Mouse (Mus musculus) thymus, postnatal 36 days (tissue): ENCODE measurements around the gene Zan.

ENCODE experiments used
- DNase-seq, 2 experiments: peaks; one replicate each; pipeline ENCODE4 v3.0.0; 2022; ENCODE audit warnings: mixed read lengths in 2 of 2

Gene Zan

DNA sequence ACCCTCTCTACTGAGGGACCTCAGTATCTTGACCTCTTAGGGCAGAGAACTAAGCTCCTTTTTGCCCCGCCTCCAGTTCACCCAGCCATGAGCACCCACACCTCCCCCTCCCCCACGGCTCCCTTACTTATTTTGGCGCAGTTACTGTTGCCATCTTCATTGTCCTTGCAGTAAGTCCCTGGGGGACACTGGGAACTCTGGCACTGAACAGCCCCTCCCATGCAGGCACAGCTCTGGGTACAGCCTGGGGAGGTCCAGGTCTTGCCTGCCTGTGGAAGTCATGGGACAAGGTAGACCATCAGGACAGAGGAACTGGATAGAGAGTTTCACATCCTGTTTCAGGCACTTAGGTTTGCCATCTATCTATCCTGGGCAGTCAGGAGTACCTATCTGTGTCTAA, 66.8 kb downstream of the Zan start:
- no peak for DNase-seq

DNA sequence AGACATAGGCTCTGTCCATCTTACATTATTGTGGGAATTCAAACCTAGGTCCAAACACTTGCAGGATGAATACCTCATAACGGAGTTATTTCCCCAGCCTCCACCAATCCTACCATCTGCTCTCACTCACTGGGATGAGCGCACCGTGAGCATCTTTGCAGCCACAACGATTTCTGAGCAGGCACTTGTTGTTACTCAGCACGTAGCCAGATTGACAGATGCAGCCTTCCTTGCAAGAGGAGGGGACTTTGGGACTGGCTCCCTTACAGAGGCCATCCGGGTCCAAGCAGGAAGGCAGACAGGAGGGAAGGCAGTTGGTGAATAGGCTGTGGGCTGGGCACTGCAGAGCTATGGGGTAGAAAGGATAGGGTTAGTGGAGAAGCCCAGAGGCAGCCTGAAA, 67.4 kb downstream of the Zan start:
- DNase-seq = no peak

DNA sequence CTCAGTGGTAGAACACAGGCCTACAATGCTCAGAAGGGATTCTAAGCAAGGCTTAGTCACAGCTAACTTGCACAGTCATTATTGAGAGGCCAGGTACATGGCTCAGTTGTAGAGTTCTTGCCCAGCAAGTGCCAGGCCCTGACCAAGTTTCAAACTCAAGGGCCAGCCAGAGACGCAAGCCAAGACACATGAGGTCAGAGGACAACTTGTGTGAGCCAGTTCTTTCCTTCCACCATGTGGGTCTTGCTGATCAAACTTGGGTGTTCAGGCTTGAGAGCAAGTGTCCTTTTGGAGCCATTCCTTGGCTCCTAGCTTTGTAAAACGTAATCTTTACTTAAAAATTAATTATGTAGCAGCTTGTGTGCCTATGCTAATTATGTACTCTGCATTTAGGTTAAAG, 72.8 kb downstream of the Zan start:
- DNase-seq = no peak

DNA sequence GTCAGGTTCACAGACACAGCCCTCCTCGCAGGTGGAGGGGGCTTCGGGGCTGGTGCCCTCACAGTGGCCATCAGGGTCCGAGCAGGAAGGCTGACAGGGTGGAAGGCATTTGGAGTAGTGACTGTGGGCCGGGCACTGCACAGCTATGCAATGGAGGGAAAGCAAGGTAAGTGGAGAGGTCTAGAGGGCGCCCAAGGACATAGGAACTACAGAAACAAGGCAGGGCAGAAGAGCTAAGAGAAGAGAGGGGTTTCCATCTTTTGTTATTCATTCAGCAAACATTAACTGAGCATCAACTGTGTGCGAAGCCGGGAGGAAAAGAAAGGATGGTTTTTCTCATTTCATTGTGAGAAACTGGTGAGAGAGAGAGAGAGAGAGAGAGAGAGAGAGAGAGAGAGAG, 82.4 kb downstream of the Zan start:
- DNase-seq = no peak

DNA sequence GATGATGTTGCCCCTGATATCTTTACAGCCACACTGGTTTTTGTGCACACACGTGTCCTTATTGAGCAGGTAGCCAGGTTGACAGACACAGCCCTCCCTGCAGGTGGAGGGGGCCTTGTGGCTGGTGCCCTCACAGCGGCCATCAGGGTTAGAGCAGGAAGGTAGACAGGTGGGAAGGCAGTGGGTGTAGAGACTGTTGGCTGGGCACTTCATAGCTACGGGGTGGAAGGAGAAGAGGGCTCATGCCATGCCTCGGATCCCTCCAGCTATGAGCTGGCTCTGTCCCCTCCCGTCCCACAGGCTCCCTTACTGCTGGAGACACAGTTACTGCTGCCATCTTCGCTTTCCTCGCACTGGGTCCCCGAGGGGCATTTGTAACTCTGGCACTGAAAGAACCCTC, 85.2 kb downstream of the Zan start:
- no peak for DNase-seq

DNA sequence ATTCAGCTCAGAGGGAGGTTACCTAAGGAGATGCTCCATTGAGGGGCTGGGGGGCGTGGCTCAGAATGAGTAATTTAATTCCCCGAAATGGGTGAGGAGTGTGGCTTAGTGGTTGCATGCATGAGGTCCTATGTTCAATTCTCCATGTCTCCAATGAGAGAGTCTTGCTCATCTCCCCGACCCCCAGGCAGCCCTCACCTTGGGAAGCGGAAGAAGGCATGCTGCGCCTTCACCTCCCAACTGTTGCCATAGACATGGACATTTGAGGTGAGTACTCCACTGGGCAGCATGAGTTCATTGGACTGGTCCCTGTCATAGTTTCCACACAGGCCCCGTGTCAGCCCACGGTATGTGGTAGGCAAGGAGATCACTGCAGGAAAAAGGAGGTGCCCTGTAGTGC, 90.2 kb downstream of the Zan start:
- DNase-seq = no peak

DNA sequence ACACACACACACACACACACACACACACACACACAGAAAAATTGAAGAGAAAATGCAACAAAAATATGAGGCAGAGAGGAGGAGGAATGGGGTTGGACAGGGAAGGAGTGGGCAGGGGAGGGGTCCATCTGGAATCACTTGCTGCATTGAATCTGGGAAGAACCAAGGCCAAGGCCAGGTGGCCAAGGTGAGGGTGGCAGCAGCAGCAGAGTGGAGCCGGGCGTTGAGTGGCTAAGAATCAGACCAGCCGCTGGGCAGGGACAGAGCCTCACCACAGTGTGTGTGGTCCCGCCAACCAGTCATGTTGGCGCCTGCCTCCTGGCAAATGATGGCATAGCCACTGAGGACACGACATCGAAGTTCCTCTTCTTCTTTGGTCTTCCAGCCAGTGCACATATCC, 93.4 kb downstream of the Zan start:
- DNase-seq = no peak

DNA sequence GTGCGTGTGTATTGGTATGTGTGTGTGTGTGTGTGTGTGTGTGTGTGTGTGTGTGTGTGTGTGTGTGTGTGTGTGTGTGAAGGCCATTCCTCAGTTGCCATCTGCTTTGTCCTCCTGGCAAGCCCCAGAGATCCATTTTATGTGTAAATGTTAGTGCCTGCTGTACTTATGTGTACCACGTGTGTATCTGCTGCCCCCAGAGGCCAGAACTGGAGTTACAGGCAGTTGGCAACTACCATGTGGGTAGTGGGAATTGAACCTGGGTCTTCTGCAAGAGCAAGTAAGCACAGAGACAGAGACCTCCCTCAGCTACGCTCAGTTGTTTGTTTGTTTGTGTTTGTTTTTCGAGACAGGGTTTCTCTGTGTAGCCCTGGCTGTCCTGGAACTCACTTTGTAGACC, 95.7 kb downstream of the Zan start:
- DNase-seq = peak; percentile 54 to 66

DNA sequence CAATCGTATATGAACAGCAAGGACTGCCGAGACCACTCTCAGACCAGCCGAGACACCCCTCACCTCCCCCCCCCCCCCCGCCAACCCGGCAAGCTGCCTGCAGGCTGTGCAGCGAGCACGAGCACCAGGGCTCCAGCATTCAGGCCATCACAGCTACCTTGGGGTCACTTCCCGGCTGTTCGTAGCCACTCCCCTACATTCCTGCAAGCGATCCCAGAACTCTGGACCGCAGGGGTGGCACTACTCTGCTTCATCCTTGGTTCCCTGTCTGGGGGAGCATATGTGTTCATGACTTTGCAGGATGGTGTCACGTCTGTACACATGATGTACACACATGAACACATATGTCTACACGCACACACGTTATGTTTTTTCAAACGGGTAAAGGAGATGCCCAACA, 99.3 kb downstream of the Zan start:
- no peak for DNase-seq

DNA sequence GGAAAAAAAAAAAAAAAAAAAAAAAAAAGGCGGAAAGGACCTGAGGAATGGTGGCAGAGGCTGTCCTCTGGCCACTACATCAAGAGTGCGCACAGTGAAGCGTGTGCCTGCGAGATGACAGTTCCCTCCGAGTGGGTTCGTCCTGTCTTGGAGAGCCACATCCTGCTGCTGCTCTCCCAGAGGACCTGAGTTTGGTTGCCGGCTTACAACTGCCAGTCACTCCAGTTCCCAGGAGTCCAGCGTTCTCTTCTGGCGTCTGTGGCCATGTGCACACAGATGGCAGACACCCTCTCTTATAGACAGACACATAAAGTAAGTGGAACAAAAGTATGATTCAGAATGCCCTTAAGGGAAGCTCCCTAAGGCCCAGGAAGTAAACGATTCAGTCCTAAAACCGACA, 99.7 kb downstream of the Zan start:
- DNase-seq = no peak

DNA sequence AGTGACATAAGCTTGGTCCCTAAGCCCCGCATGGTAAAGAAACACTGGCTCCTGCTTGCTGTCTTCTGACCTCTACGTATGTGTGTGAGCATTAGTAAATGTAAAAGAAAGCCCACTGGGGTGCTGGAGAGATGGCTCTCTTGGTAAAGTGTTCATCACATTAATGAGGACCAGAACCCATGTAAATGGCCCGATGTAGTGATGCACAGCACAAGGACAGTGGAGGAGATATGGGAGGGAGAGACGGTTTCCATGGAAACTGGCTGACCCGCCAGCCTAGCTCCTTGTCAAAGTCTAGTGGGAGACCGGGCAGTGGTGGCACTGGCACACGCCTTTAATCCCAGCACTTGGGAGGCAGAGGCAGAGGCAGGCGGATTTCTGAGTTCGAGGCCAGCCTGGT, 100.1 kb downstream of the Zan start:
- DNase-seq = no peak

DNA sequence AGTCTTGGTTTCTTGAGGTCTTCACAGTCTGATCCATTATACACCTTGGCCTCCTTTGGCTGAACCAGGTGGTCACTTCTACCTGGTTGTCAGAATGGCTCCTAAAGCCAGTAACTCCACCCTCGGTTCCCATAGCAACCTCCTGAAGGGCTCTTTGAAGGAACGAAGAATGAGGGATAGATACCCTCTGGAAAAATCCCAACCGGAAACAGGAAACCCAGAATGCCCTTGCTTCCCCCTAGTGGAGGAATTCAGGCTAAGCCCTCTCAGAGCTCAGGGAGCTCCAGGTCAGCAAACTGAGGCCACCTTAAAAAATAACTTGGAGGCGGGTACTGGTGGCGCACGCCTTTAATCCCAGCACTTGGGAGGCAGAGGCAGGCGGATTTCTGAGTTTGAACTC, 100.7 kb downstream of the Zan start:
- DNase-seq = no peak

DNA sequence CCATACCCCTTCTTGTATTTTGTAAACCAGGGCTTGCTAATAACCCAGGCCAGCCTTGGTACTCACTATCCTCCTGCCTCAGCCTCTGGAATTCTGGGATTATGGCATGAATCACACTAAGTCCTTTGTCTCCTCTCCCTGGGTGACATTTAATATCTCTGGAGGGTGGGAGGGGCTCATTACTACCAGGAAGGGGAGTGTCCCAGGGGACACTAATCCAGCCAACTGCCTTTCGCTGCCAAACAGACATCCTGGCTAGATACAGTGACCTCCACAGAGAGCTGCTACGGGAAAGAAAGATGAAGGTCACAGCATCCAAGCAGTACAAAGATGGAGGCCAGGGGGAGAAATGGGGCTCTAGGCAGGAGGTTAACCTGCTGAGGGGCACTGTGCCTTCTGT, 101.2 kb downstream of the Zan start:
- DNase-seq = no peak

DNA sequence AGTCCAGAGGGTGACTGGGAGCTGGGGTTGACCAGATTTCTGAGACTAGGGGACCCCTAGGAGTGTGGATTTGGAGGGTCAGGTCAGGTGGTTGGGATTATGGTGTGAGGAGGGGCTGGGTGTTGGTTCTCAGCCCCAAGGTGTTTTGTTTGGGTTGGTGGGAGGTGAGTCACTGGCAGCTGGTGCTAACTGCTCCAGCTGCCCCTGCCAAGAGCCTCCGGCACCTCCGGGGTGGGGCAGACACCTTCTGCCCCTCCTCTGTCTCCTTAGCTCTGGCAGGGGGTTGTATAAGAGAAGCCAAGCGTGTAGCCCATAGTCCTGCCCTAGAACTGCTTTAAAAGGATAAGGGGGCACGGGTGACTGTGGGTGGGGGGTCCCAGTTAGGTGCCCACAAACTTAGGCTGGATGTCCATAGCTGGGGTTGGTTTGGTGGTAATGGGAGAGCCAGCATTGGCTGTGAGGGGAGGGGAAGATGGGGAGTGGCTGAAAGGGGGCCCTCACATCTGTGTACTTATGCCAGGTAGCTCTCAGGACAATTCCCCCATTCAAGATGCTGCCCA, 102.3 kb downstream of the Zan start:
- DNase-seq = no peak

DNA sequence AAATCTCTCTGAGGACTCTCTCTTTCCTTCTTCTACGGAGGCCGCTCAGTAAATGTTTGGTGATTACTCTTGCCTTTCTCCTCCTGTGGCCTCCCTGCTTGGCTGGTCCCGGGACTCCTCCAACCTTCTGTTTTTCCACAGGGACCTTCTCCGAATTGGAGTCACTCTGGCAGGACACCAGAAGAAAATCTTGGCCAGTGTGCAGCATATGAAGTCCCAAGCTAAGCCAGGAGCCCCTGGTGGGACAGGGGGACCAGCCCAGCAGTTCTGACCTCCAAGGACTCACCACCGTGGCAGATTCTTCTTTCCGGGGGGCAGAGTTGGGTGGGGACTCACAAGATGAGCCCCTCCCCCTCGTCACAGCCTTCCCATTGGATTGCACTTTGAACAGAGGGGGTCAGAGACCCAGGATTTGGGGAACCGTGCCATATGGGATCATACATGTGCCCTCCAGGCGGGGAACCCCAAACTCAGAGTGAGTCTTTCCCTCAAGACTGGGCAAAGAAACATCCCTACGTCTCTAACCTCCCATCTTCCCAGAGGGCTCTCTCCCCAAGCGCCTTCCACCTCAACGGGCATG, 103.4 kb downstream of the Zan start:
- DNase-seq = no peak

DNA sequence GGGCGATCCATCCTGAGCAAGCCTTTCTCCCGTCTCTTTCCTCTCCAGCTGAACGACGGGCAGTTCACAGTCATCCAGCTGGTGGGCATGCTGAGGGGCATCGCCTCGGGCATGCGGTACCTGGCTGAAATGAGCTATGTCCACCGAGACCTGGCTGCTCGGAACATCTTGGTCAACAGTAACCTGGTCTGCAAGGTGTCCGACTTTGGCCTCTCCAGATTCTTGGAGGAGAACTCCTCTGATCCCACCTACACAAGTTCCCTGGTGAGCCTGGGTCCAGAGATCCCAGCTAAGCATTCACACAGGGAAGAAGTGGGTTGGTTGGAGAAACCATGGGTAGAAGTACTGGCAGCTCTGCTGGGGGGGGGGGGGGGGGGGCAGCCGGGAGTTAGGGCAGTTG, 107.2 kb downstream of the Zan start:
- no peak for DNase-seq

DNA sequence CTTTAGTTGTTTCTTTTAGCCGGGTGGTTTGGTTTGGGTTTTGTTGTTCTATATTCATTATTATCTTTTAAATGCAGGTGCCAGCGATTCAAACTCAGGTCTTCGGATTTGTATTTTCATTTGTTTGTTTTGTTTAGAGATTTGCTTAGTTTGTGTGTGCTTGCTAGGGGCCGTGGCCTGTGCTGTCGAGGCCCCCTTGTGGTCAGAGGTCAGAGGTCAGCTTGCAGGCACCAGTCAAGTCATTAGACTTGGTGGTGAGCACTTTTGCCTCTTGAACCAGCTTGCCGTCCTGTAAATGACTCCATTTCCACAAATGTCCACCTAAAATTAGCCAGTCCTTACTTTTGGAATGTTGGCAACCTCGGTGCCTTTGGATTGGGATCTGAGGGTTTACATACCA, 118.5 kb downstream of the Zan start:
- DNase-seq = no peak

DNA sequence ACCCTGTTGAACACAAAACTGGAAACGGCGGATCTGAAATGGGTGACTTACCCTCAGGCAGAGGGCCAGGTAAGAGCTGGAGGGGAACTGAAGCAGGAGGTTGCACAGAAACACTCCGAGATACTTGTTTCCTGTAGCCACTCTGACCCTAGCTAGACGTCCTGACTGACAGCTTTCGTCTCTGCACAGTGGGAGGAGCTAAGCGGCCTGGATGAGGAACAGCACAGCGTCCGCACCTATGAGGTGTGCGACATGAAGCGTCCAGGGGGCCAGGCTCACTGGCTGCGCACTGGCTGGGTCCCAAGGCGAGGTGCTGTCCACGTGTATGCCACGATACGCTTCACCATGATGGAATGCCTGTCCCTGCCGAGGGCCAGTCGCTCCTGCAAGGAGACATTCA, 122.8 kb downstream of the Zan start:
- DNase-seq = no peak

DNA sequence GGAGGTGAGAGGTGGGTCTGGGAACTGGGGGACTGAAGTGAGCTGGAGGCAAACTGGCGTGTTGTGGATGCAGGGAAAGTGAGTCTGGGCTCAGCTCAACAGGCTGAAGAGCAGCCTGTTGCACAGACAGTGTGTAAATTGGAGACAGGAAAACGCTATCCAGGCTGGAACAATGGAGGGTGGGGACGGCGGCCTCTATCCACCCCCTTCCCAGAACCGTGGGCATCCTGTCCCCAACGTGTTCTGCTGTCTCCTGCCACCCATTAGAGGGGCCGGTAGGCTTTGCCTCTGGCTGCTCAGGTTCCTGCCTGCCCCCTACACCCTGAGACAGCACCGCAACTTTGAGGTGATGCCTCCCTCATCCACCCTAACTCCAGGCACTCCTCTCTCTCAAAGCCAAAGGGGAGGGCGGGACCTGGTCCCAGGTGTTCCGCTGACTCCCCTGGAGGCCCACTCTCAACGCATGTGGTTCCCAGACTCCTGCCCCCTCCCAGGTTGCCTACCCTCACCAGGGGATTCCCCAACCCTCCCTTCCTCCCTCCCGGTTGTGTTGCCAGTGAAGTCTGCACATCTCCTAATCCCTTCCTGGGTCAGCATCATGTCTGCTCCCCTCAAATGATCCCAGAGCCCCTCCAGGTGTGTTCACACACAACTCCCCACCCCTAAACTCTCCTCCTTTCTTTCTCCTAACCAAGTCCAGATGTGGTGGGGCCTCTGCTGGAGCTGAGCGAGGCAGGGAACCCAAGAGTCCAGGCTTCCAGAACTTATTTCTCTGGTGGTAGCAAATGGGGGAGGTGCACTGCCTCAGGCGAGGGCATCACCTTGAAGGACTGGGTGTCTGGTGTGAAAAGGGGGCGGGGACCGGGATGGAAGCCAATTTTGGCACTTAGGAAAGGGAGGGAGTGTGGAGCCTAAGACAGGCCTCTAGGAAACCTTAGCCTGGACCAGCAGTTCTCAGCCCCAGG, 124.6 kb downstream of the Zan start:
- no peak for DNase-seq

DNA sequence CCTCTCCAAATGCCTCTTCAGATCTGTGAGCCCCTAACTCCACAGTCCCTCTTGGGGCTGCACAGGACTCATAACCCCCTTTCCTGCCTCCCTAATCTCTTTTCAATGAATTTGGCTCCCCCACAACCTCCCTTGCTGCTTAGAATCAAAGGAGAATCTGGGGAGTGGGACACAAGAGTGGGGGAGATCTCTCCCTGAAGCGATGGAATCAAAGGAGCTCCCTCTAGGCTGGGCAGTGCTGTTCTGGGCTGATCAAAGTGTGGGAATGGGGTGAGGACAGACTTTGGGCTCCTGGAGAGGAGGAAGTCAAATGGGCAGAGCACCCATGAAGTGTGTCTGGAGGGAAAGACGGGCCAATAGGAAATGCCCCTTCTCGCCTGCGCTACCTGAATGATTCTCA, 125.5 kb downstream of the Zan start:
- DNase-seq = no peak

DNA sequence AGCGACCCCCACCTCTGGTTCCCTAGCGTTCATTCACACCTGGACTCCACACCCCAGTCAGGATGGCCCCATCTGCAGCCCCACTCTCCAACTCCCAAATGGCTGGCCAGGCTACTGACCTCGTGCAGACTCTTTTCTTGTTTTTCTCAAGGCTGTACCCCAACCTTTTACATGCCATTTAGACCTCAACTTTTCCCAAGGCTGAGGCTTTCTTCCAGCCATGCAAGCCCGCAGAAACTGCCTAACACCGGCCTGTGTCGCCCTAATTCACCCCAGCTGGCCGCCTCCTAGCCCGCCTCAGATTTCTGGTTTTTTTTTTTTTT, 125.8 kb downstream of the Zan start:
- no peak for DNase-seq

DNA sequence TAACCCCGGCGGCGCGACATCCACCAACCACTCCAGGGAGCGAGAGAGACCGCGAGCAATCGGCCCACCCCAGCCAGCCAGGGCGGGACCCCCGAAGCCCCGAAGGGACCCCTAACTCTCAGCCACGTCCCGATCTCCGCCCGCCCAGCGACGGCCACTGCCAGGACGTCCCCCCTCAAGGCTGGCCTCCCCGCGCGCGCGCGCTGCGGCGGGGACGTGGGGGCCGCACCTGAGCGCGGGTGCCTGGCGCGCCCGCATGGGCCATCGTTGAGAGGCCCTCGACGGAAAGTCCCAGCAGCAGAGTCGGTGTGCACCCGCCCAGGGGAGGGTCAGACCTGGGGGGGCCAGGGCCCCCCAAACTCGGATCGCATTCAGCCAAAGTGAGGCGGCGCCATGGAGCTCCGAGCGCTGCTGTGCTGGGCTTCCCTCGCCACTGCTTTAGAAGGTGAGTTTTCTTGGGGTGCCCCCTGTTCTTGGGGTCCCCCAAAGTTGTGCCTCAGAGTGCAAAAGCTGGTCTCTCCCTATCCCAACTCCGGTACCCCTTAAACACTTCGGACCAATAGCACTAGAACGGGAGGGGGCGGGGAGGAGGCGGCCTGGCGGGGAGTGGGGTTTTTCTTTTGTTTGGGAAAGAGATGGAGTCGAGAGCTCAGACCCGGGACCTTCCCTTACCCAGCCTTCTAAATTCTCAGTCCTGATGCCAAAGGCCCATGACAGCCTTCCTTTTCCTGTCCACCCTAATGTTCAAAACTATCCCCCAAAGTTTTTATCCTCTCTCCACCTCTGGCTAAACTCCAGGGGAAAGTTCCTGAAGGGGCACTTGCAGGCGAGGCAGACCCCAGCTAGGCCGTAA, 126.4 kb downstream of the Zan start:
- no peak for DNase-seq

DNA sequence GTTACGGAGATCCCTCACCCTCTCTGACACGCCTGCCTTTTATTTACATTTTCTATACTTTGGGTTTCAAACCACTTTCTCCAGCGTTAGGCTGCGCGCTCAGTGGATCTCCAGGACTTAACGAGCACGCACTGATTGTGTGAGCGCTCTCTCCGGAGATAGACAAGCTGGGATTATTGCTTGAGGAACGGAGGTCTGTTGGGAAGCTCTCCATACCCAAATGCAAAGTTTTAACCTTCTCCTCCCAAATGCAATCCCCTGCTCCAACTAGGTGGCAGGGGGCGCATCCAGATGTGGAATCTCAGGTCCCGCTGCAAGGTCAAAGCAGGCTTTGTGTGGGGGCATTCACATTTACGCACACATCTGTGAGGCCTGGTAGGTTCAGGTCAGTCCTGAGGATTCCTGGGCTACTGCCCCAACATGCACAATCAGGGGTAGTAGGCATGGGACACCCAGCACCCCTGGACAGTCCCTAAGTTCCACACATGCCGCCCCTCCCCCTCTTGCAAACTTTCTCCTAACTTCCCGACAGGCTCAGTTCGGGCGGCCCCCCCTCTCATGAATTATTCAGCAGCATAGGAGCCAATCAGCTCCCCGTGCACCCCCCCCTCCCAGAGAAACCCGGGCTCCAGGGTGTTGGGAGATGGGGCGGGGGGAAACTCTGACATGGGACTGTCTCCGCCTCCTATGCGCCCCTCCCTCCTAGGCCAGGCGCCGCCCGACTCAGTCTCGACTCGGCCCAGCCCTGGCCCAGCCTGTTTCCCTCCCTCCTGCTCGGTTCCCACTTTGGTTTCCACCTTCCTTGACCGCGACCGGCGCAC, 127.3 kb downstream of the Zan start, which contains the start of gene Ephb4:
TSS of gene Ephb4 (plus strand) at position 726 of the 821 bp plus-strand sequence.
- DNase-seq = no peak
